33 mouse cellular contexts compared by ENCODE assay signal in the genomic region with DNA sequence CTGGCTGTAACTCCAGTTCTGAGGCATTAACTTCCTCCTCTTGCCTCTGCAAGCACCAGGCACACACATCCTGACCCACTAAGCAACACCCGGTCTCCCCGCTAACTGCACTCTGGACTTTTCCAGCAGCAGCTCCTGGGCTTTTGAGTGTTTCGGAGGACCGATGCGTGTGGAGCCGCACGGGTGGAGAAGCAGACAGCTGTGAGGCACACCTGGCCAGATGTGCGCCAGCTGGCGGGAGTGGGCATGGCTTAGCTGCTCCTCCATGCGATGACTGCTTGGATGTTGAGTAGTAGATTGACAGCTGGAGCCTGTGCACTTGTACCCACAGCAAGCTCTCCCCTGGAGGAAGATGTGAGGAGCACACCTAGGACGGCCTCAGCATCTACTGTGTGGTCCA. TPM values are rescaled to one million over a fixed set of nuclear protein-coding genes. Genes with fewer than 3 reads are reported as not detected.
A peak's percentile ranks its signal among the peaks of the same experiment; 100 is the strongest.
DNase-seq lines count a peak whose midpoint lies in the region; ATAC-seq and TF ChIP-seq lines count a peak whose summit lies in the region.
"Had no signal": no experiment of that assay in that cellular context is flagged by ENCODE, and none has a peak within 500 bp of the region (broad histone marks: within the 10 kb centered on the region; RNA-seq: fewer than 3 reads in every experiment).

No protein-coding gene starts in this region.

- no peak for TF ChIP-seq CTCF in cerebellum, adult 2 months (IDR thresholded peaks at IDR 0.05; ENCODE audit: borderline replicate concordance, insufficient read depth, low read depth, low read length)

- no peaks in the 10 kb centered on the region for H3K27me3 ChIP-seq in cerebellum, adult 2 months (ENCODE audit: control insufficient read depth, insufficient read depth, low read length)
- H3K27me3 ChIP-seq in megakaryocyte, embryonic 14.5 days (replicated peaks): peaks cover 68% of the 10 kb centered on the region
- H3K27me3 ChIP-seq: forebrain, embryonic 15.5 days; heart, embryonic 15.5 days; hindbrain, embryonic 15.5 days; limb, embryonic 15.5 days; stomach, embryonic 15.5 days had no signal

- peaks cover 32% of the 10 kb centered on the region for H3K9me3 ChIP-seq in megakaryocyte, embryonic 14.5 days
- H3K9me3 ChIP-seq: embryonic facial prominence, embryonic 12.5 days; forebrain, embryonic 10.5 days; forebrain, embryonic 15.5 days; heart, embryonic 15.5 days; hindbrain, embryonic 15.5 days; kidney, embryonic 15.5 days; limb, embryonic 10.5 days; limb, embryonic 15.5 days; stomach, embryonic 15.5 days had no signal

- ATAC-seq in megakaryocyte, adult 5-6 weeks (ENCODE audit: poor library complexity, severe bottlenecking): no peak
- ATAC-seq in granulocyte monocyte progenitor cell, adult 5-6 weeks (replicated peaks; ENCODE audit: poor library complexity, severe bottlenecking): no peak
- ATAC-seq: activated CD4-positive, CD25-positive, alpha-beta regulatory T cell, adult 4 months; forebrain, embryonic 15.5 days; inflammation-experienced regulatory T-cells, adult 6 months; lung, postnatal 0 days; midbrain, embryonic 16.5 days had no signal

- no peak for TF ChIP-seq POLR2A in cerebellum, adult 2 months (IDR thresholded peaks at IDR 0.05; ENCODE audit: borderline replicate concordance, insufficient read depth, low read length)

- H3K4me1 ChIP-seq in cerebellum, adult 2 months (ENCODE audit: control insufficient read depth, insufficient read depth, low read length): peaks cover 4% of the 10 kb centered on the region; the same call in 1 of the 2 replicates
- peaks cover 22% of the 10 kb centered on the region for H3K4me1 ChIP-seq in megakaryocyte, embryonic 14.5 days
- H3K4me1 ChIP-seq: embryonic facial prominence, embryonic 12.5 days; forebrain, embryonic 10.5 days; kidney, embryonic 15.5 days; limb, embryonic 10.5 days had no signal

- no peaks in the 10 kb centered on the region for H3K36me3 ChIP-seq in megakaryocyte, embryonic 14.5 days (replicated peaks; ENCODE audit: low read length)
- H3K36me3 ChIP-seq: embryonic facial prominence, embryonic 12.5 days; forebrain, embryonic 10.5 days; forebrain, embryonic 15.5 days; heart, embryonic 15.5 days; hindbrain, embryonic 15.5 days; kidney, embryonic 15.5 days; limb, embryonic 10.5 days; limb, embryonic 15.5 days; liver, embryonic 13.5 days; stomach, embryonic 15.5 days had no signal

- H3K4me3 ChIP-seq in cerebellum, adult 2 months (replicated peaks; ENCODE audit: insufficient read depth, low read depth, low read length): no peak overlapping the region
- H3K4me3 ChIP-seq in megakaryocyte, embryonic 14.5 days (replicated peaks): peak overlapping the region; percentile 50
- H3K4me3 ChIP-seq: embryonic facial prominence, embryonic 12.5 days; forebrain, embryonic 10.5 days; forebrain, embryonic 15.5 days; heart, embryonic 15.5 days; hindbrain, embryonic 15.5 days; kidney, embryonic 15.5 days; limb, embryonic 10.5 days; limb, embryonic 15.5 days; liver, embryonic 13.5 days; myocyte; stomach, embryonic 15.5 days had no signal

- WGBS in cerebellum, adult 2 months: 90% methylated on average over 11 of the region's 11 CpGs

- H3K27ac ChIP-seq in cerebellum, adult 2 months (ENCODE audit: insufficient read depth, low read length): no peak overlapping the region
- H3K27ac ChIP-seq: embryonic facial prominence, embryonic 12.5 days; forebrain, embryonic 10.5 days; forebrain, embryonic 15.5 days; heart, embryonic 15.5 days; hindbrain, embryonic 15.5 days; kidney, embryonic 15.5 days; limb, embryonic 10.5 days; limb, embryonic 15.5 days; liver, embryonic 13.5 days; stomach, embryonic 15.5 days had no signal

- peak; percentile 45 for DNase-seq in cerebellum, adult 11-12 months
- no peak for DNase-seq in cerebellum, adult 2 months
- peak; percentile 91 for DNase-seq in heart, adult 11 months
- DNase-seq in heart, adult 8-10 months (ENCODE audit: low spot score): no peak
- DNase-seq in A20 (ENCODE audit: low read depth, low spot score): peak; percentile 51
- DNase-seq: adrenal gland, adult 2 months; adrenal gland, postnatal 36 days; cerebellum, adult 8-10 months; gastrocnemius, postnatal 25 days; kidney, adult 11 months; kidney, postnatal 4 days; liver, embryonic 13.5 days; lung, postnatal 4 days; right cerebral cortex, postnatal 25 days had no signal

RNA-seq across cellular contexts. Expression of a gene that starts 33.1 kb away (rescaled TPM):
- polyA plus RNA-seq in cerebellum, adult 2 months (2012; rRNA removed): 1.00 and 2.7 TPM in 2 replicates
- 10 to 100 TPM; 24.9 to 31.1 (median 29.5) TPM for total RNA-seq in heart, adult 8-10 months (2022)
- polyA plus RNA-seq in megakaryocyte, embryonic 14.5 days (2012; ENCODE audit: insufficient read depth, low replicate concordance): not detected in 2 replicates
- total RNA-seq in megakaryocyte, adult 5-6 weeks (2015): not detected in 2 replicates
- not detected in 2 replicates for total RNA-seq in megakaryocyte, adult 5-6 weeks (2017)
- total RNA-seq in granulocyte monocyte progenitor cell, adult 5-6 weeks (2014; fragmentation: Nextera tagmentation): not detected in 2 replicates
- not detected in 2 replicates for total RNA-seq in granulocyte monocyte progenitor cell, adult 5-6 weeks (2017)
- total RNA-seq: neutrophil, adult 5-6 weeks had no signal
- polyA plus RNA-seq: activated CD4-positive, CD25-positive, alpha-beta regulatory T cell, adult 4 months; inflammation-experienced regulatory T-cells, adult 6 months had no signal

RNA-seq across cellular contexts. Expression of a gene that starts 42.7 kb away (rescaled TPM):
- polyA plus RNA-seq in cerebellum, adult 2 months (2012; rRNA removed): 538 and 626 TPM in 2 replicates
- total RNA-seq in heart, adult 8-10 months (2022): under 1 TPM in 3 of 4 experiments, not detected in 1; 0.12 to 0.14 (median 0.14) TPM
- polyA plus RNA-seq in megakaryocyte, embryonic 14.5 days (2012; ENCODE audit: insufficient read depth, low replicate concordance): not detected in 2 replicates
- total RNA-seq in megakaryocyte, adult 5-6 weeks (2015): not detected in 2 replicates
- total RNA-seq in megakaryocyte, adult 5-6 weeks (2017): not detected in 2 replicates
- not detected in 2 replicates for total RNA-seq in granulocyte monocyte progenitor cell, adult 5-6 weeks (2014; fragmentation: Nextera tagmentation)
- not detected in 2 replicates for total RNA-seq in granulocyte monocyte progenitor cell, adult 5-6 weeks (2017)
- total RNA-seq: gastrocnemius, adult 18-20 months; neutrophil, adult 5-6 weeks had no signal
- polyA plus RNA-seq: activated CD4-positive, CD25-positive, alpha-beta regulatory T cell, adult 4 months; inflammation-experienced regulatory T-cells, adult 6 months; myocyte had no signal

Comparison
In these comparisons a context has a peak if more than half of its experiments do, and no peak if none do; other contexts are left out.
1. DNase-seq: peak in cerebellum, adult 11-12 months (single experiment), heart, adult 11 months (single experiment) and A20 (single experiment); none in cerebellum, adult 2 months (0 of 2) and heart, adult 8-10 months (single experiment).
2. RNA of a gene that starts 33.1 kb away (total RNA-seq): 24.9 to 31.1 TPM in heart, adult 8-10 months; not detected in megakaryocyte, adult 5-6 weeks and not detected in granulocyte monocyte progenitor cell, adult 5-6 weeks; every median in the first group is over 10 times any median in the second.